Mouse (Mus musculus): ENCODE data around the gene Ptpn18.

DNA sequence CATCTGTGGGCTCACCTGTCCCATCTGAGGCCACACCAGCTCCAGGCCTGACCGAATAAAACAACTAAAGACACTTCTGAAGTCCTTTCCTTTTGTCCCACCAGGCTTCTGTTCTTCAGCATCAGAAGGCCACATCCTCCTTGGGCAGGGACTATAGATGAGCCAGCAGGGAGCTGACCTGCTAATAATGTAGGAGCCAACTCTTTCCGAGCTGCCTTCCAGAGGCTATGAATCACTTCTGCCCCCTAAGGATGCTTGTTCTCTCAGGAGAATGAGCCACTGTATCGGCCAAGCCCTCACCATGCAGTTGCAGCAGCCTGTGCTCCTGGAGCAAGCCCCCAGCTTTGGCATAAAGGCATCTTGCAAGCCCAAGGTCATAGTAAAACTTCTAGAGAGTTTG is 43.4 kb downstream of the Ptpn18 start:
- no peak for TF ChIP-seq ZNF384 (IDR thresholded peaks at IDR 0.05; ENCODE audit: low read depth, low read length)
- no peak for TF ChIP-seq HCFC1 (IDR thresholded peaks at IDR 0.05; ENCODE audit: borderline replicate concordance, insufficient read depth, low read length)
- no peak for TF ChIP-seq MAFK (IDR thresholded peaks at IDR 0.05; ENCODE audit: insufficient read depth, low read depth, low read length)
- TF ChIP-seq CHD2 (IDR thresholded peaks at IDR 0.05; ENCODE audit: low read depth, low read length) = no peak
- no peak for TF ChIP-seq ZC3H11A (IDR thresholded peaks at IDR 0.05; ENCODE audit: borderline replicate concordance, low read depth, low read length)

Data from ES-E14 (cell line).